Mouse (Mus musculus) layer of hippocampus, adult 9-11 months (tissue): ENCODE measurements around the gene Slc6a16.
A peak's percentile ranks its signal among the peaks of the same experiment; 100 is the strongest.

Source experiments
- DNase-seq: peaks from one replicate; pipeline ENCODE4 v3.0.0; 2022

The Slc6a16 gene

GRCm38 (mm10) chr7:45216442-45217183, 24.3 kb upstream of the Slc6a16 start:
- DNase-seq, result no peak

- no peak for DNase-seq
Measured at GRCm38 (mm10) chr7:45221680-45222079, 19.2 kb upstream of the Slc6a16 start.

- no peak for DNase-seq
Measured at GRCm38 (mm10) chr7:45224826-45225225, 16.1 kb upstream of the Slc6a16 start.

DNA sequence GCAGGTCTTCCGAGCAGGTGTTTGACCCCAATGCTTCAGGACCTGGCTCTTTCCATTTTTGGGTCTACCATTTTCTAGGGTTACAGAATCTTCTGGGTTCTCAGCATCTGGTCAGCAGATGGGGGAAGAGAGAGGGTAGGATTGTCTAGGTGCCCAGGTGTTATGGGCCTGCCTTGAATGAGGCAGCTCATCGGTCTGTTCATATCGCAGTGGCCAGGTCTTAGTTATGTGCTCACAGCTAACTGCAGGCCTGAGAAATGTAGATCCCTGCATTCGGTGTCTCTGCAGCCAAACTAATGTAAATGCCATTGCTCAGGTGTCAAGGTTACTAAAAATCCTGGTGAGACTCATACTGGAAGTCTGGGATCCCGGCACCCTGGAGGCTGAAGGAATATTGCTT, 14.5 kb upstream of the Slc6a16 start:
- no peak for DNase-seq

GRCm38 (mm10) chr7:45228548-45228947, 12.3 kb upstream of the Slc6a16 start:
- no peak for DNase-seq

DNA sequence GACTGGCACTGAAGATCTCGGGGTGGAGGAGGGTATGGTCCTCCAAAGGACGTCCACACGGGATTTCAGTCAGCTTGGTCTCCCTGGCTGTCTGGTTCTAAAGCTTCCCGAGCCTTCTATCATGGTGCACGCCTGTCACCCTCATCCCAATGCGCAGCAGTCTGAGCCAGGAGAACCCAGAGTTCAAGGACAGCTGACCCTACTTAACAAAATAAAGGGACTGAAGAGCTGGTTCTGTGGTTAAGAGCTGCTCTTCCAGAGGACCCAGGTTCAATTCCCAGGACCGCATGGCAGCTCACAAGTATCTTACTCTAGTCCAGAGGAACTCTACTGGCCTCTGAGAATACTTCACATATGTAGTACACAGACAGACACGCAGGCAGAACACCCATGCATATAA, 11.8 kb upstream of the Slc6a16 start:
- DNase-seq, result no peak

GRCm38 (mm10) chr7:45229459-45230203, 11.3 kb upstream of the Slc6a16 start:
- DNase-seq, result no peak

- DNase-seq, result no peak
Measured at GRCm38 (mm10) chr7:45231192-45231591, 9.7 kb upstream of the Slc6a16 start.

DNA sequence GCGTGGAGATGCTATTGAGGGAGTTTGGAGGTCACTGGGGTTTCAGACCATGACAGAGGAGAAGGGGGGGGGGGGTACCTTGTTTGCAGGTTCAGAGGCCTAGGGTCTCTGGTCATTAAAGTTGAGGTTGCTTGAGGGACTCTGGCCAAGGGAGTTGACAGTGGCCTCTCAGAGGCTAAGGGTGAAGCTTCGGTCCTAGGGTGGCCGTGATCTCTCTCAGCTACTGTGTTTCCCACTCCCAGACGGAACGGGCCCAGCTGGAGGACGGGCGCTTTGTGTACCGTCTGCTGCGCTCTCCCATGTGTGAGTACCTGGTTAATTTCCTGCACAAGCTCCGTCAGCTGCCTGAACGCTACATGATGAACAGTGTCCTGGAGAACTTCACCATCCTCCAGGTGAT, 8.9 kb upstream of the Slc6a16 start:
- DNase-seq, result no peak

DNA sequence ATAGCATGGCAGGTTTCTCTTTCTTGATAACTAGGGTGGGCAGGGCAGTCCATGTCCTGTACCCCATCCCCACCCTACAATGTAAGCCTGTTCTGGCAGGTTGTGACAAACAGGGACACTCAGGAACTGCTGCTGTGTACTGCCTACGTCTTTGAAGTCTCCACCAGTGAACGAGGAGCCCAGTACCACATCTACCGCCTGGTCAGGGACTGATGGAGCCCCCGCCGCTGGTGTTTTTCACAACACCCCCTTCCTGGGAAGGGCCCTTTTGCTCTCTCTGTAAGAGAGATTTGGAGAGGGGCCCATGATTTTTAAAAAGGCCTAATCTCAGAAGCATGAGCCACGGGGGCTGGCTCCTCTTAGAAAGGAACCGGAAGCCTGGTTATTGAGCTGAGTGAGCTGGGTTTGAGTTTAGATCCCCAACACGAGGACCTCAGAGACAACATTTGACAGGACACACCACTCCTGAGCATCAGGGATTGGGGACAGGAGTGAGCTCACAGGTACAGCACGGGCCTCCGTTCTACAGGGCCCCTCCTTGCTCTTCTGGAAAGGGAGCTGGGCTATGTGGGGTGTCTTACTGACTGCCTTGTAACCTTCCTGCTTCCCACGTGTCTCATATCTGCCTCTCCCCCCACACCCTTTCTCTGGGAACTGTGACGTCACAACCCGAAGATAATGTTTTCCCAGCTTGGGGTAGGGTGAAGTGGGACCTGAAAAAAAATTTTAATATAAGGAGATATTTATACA, 8.0 kb upstream of the Slc6a16 start:
- DNase-seq, result peak; percentile 31

DNA sequence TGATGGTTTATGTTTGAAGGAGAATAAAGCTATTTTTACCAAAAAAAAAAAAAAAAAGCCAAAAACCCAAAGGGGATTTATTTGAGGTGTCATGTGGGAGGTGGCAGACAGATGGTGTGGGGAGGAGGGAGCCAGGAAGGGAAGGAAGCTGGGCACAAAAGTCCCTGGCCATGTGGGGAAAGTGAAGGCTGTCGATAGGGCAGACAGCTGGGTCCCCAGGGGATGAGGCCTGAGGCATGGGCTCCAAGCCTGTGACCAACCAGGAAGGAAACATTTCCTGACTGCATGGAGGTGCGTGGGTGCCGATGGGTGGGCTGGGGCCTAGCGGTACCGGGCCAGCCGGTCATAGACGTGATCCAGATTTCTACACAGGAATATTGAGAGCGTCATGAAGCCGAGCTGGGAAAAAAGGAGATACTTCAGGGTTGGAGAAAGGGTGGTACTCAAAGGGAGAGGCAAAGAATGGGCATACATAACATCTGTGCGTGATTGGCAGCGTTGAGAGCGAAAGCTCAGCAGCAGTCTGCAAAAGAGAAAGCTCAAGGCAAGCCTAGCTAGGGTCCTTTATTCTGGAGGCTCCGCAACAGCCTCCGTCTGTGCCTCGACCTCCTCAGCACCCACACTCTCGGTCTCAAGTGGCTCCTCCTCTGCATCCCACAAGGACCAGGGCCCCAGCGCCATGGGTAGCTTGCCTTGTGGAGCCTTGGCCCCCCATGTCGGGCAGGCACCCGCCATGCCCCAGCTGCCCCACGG, 7.1 kb upstream of the Slc6a16 start:
- peak; percentile 80 for DNase-seq

- DNase-seq, result peak; percentile 63
Measured at GRCm38 (mm10) chr7:45234333-45234841, 6.5 kb upstream of the Slc6a16 start.

GRCm38 (mm10) chr7:45234922-45235571, 5.8 kb upstream of the Slc6a16 start:
- DNase-seq, result no peak

DNA sequence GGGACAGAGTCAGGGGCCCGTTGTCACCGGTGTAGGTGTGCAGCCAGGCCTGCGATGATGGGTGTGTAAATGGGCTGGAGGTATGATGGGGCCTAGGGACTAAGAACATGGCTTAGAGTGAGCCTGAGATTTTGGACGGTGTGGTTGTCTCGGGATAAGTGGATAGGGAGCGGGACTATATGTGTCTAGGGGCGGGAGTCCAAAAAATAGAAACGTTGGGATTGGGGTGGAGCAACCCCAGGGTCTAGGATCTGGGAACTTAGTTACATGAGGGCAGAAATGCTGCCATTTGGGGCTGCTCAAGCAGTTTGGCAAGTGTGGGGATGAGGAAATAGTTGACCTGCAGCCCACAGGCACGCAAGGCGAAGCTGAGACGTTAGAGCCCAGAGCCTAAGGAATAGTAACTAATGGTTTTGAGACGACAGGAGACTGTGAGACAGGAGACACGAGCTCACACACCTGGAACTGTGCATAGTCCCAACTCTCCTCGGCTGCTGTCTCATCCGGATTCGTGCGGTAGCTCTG, 5.2 kb upstream of the Slc6a16 start:
- no peak for DNase-seq

GRCm38 (mm10) chr7:45237747-45238699, 2.9 kb upstream of the Slc6a16 start:
- no peak for DNase-seq

DNA sequence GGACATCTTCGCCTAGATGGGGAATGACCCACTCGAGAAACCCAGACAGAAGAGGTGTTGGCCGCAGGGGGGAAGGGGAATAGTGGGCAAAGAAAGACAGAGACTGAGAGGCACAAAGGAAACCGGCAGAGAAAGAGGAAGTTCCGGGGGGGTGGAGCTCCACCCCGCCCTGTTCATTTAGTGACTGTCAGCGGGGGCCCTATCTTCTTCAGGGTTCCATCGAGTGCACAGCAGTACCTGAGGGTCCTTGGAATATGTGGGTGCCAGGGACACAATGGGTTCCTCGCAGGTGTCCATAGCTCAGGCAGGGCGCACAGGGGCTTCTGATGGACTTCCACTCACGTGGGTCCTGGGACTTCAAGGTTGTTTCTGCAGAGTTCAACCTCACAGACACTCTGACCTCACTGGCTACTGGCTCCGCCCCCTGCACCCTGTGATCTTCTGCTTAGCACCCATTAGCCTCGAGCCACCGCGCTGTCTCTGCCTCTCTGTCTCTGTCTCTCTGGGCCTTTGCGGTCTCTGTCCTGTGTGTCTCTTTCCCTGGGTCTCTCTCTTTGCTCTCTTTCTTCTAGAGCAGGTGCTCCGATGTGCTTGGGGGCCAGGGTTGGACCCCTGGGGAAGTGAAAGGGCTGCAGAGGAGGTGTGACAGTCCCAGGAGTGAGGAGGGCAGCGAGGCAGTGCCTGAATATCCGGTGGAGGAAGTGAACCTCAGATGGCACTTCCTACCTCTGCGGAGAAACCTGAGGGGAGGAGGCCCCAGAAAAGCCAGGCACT, 2.0 kb upstream of the Slc6a16 start, which contains the start of gene Cd37:
TSS of gene Cd37 (minus strand) at position 393 of the 774 bp plus-strand sequence.
- no peak for DNase-seq

DNA sequence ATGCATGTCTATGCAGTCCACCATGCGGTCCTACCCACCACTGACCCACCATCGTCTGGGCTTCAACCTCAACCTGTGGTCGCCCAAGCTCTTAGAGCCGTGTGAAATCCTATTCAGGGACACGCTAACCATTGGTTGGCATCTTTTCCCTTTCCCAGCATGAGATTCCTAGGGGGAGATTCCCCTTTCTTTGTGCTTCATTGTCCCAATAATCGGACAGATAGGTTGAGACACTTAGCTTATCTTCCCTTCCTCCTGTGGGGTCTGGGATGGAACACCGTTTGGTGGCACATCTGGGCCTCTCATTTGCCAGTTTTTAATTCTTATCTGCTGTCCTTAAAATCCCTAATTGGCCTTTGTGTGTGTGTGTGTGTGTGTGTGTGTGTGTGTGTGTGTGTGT, 776 bp upstream of the Slc6a16 start:
- DNase-seq, result no peak

DNA sequence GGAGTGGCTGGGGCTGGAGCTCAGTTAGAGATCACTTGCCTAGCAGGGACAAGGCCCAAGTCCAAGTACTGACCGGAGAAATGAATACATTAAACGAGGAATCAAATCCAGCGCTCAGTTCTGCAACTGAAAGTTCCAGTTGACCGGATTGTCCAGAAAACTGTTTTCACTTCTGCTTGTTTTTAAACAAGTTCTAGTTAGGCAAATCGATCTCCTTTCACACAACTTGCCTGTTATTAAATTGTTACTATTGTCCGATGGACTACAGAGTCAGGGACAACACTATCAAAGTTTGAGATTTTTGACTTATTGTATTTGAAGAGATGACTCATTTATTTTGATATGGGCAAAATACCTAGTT, 484 bp downstream of the Slc6a16 start:
- DNase-seq, result no peak

- DNase-seq, result no peak
Measured at GRCm38 (mm10) chr7:45247666-45248065, 6.8 kb downstream of the Slc6a16 start.

- no peak for DNase-seq
Measured at GRCm38 (mm10) chr7:45253806-45254205, 12.9 kb downstream of the Slc6a16 start.
